Mouse (Mus musculus): ENCODE results near the gene Med15.

GRCm38 (mm10) chr16:17761074-17761473 lies 28.4 kb upstream of the Med15 start:
- TF ChIP-seq EP300 (IDR thresholded peaks at IDR 0.05) (no peak), CTCF (IDR thresholded peaks at IDR 0.05) (no peak)
